Mouse (Mus musculus) liver, embryonic 14.5 days (tissue): ENCODE data around the gene Usf3. TPM values are rescaled to one million over a fixed set of nuclear protein-coding genes. Genes with fewer than 3 reads are reported as not detected.

Experiments
- ATAC-seq: fragments of 200-750 bp; cut with Nextera tagmentation; 2 replicates; pipeline ENCODE4 v1.8.0; 2017; ENCODE audit warnings: moderate number of reproducible peaks, mild to moderate bottlenecking, moderate library complexity; ENCODE audit not compliant: insufficient read depth
- DNase-seq, 3 experiments: peaks; one replicate each; pipeline ENCODE4 v3.0.0-alpha.2; 2012 to 2013; ENCODE audit warnings: low read depth in 3 of 3, low spot score in 3 of 3
- H3K27ac ChIP-seq: fragments of 300-500 bp; sonication (generic); 2 replicates; pipeline ENCODE4 v1.5.1; 2014; ENCODE audit warnings: moderate library complexity, mild to moderate bottlenecking, control low read depth, inconsistent platforms
- H3K27me3 ChIP-seq: fragments of 300-500 bp; sonication (generic); 2 replicates; pipeline ENCODE4 v1.6.1; 2014; ENCODE audit warnings: mild to moderate bottlenecking, low read length, moderate library complexity; ENCODE audit not compliant: control insufficient read depth, insufficient read depth
- H3K36me3 ChIP-seq: fragments of 300-500 bp; sonication (generic); replicated peaks from 2 replicates; pipeline ENCODE4 v1.6.1; 2014; ENCODE audit warnings: low read depth; ENCODE audit not compliant: control insufficient read depth, insufficient read depth
- H3K4me1 ChIP-seq, 2 experiments: fragments of 200-500 bp in 1 of 2; fragments of 300-500 bp in 1 of 2; sonication (generic) in 1 of 2; replicated peaks; 2 replicates each; pipeline ENCODE4 v1.6.1; 2012 to 2014; ENCODE audit warnings: antibody characterized with exemption in 1 of 2, inconsistent platforms in 1 of 2, low read length in 1 of 2; ENCODE audit not compliant: control insufficient read depth in 2 of 2, insufficient read depth in 2 of 2
- H3K4me2 ChIP-seq: fragments of 300-500 bp; sonication (generic); 2 replicates; pipeline ENCODE4 v1.6.1; 2014; ENCODE audit warnings: low read depth, mild to moderate bottlenecking, control low read depth, moderate library complexity
- H3K4me3 ChIP-seq, 2 experiments: fragments of 200-500 bp in 1 of 2; fragments of 300-500 bp in 1 of 2; sonication (generic) in 1 of 2; 2 replicates each; pipeline ENCODE4 v1.5.1; 2012 to 2014; ENCODE audit warnings: low read depth in 2 of 2, low read length in 2 of 2, mild to moderate bottlenecking in 2 of 2, control low read depth in 1 of 2, inconsistent platforms in 1 of 2, moderate library complexity in 1 of 2; ENCODE audit not compliant: insufficient read depth in 1 of 2
- H3K9ac ChIP-seq: fragments of 300-500 bp; sonication (generic); replicated peaks from 2 replicates; pipeline ENCODE4 v1.6.1; 2014; ENCODE audit warnings: mild to moderate bottlenecking, control low read depth, moderate library complexity
- H3K9me3 ChIP-seq: fragments of 300-500 bp; sonication (generic); 2 replicates; pipeline ENCODE4 v1.6.1; 2016; ENCODE audit warnings: low read length, mixed read lengths; ENCODE audit not compliant: control insufficient read depth
- CTCF ChIP-seq: IDR thresholded peaks from 2 replicates; pipeline ENCODE4 v1.5.1; 2016; ENCODE audit warnings: antibody characterized with exemption, low read depth, control low read depth
- EP300 ChIP-seq: IDR thresholded peaks from 2 replicates; pipeline ENCODE4 v1.6.1; 2016; ENCODE audit warnings: antibody characterized with exemption, low read depth
- WGBS: fragments of 180-500 bp; shearing (Covaris S2); extraction: QIAGEN DNeasy Blood & Tissue Kit; methylation state at CpG from one replicate; pipeline ENCODE4 v1.1.7; 2014; ENCODE audit not compliant: insufficient replicate concordance; 5-methylcytosine and 5-hydroxymethylcytosine counted together
- polyA plus RNA-seq, 2 experiments: library from polyadenylated mRNA; depleted of rRNA in 1 of 2; stranded (reverse) in 1 of 2; unstranded in 1 of 2; fragments of >200 nt; fragmentation: Nextera tagmentation in 1 of 2; extraction: Ambion mirVana in 1 of 2; gene quantifications; 2 replicates each; pipeline versions ENCODE4 v1.2.1 to v1.2.3; 2012 to 2014

Usf3 gene
- polyA plus RNA-seq, 2 experiments, result 2.7 to 3.9 TPM

DNA sequence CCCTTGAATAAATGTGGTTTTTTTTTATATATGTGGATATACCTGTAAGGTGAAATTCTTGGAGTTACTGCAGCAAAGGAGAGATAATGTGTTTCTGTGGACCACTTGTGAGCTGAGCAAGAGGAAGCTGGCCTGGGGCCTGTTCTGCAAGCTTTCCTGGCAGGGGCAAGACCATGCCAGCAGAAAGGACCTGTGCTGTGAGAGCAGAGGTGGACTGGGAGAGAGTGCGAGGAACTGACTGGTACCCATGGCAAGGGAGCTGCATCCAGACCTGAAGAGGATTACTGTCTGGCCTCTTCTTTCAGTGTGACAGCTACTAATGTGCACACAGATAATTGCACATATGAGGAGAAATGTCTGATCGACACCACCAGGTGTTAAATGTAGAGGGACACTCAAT, 17.9 kb downstream of the Usf3 start:
- H3K27me3 ChIP-seq, result no peaks in the 10 kb centered on the region
- H3K9ac ChIP-seq, result no peak overlapping the region
- H3K36me3 ChIP-seq, result no peaks in the 10 kb centered on the region
- ATAC-seq (no peak), DNase-seq (no peak)
- no peaks in the 10 kb centered on the region for H3K9me3 ChIP-seq
- H3K27ac ChIP-seq, result no peak overlapping the region
- TF ChIP-seq EP300 (no peak), CTCF (no peak)
- H3K4me3 ChIP-seq, result no peak overlapping the region
- H3K4me2 ChIP-seq, result no peak overlapping the region
- 84% methylated on average over 2 of the region's 2 CpGs for WGBS
- H3K4me1 ChIP-seq, result no peaks in the 10 kb centered on the region

DNA sequence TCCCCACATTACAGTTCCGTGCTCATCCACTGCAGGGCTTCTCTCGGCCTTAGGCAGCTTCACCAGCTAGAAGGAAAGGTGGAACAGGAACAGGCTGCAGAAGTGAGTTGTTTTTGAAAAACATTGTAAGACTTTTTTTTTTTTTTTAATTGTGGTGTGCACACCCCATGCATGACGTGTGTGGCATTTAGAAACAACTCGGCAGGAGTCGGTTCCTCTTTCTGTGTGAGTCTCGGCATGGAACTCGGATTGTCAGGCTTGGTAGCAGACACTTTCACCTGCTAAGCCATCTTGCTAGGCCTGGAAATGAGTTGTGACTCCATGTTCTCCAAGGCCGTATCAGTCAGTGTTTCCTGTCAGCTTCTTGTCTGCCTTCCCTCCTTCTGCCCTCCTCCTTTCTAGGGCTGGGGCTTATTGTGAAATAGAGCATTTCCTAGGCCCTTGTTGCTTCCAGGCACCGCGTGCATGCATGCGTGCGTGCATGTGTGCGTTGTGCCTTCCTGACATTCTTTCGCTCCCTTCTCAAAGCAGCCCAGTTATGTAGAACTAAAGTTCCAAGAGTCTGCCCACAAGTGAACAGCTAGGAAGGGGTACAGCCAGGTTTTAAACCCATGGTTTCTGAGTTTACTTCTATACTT, 26.1 kb downstream of the Usf3 start:
- DNase-seq (no peak), ATAC-seq (no peak)
- peaks cover 10% of the 10 kb centered on the region for H3K36me3 ChIP-seq

DNA sequence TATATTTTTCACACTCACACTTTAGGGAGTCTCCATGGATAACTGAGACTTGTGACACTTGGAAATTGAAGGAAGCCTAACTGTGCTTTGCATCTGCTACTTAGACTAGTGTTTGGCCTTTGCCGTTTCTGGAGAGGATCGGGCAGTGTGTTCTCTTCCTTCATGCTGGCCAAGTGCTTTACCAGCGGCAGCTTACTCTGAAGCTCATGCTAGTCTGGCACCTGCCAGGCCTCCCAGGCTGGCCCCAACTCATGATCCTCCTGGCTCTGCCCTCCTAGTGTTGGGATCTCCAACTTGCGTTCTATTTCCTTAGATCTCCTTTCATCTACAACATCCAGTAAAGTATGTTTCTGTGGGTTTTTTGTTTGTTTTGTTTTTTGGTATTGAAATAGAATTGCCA, 27.1 kb downstream of the Usf3 start:
- H3K27ac ChIP-seq, result no peak overlapping the region
- TF ChIP-seq CTCF (no peak), EP300 (no peak)
- no peak overlapping the region for H3K9ac ChIP-seq
- H3K36me3 ChIP-seq, result peaks cover 10% of the 10 kb centered on the region
- 90% methylated on average over 4 of the region's 4 CpGs for WGBS
- no peak overlapping the region for H3K4me3 ChIP-seq
- no peaks in the 10 kb centered on the region for H3K4me1 ChIP-seq
- no peak overlapping the region for H3K4me2 ChIP-seq
- ATAC-seq, result no peak
- no peaks in the 10 kb centered on the region for H3K9me3 ChIP-seq
- no peak for DNase-seq
- no peaks in the 10 kb centered on the region for H3K27me3 ChIP-seq

More for the DNA sequence above, 26.1 kb downstream of the Usf3 start:
- 68% methylated on average over 14 of the region's 14 CpGs for WGBS
- Histone ChIP-seq H3K27ac (no peak overlapping the region), H3K9me3 (no peaks in the 10 kb centered on the region), H3K4me1 (no peaks in the 10 kb centered on the region), H3K27me3 (no peaks in the 10 kb centered on the region), H3K4me3 (no peak overlapping the region), H3K4me2 (no peak overlapping the region), H3K9ac (no peak overlapping the region)
- TF ChIP-seq CTCF (no peak), EP300 (no peak)

DNA sequence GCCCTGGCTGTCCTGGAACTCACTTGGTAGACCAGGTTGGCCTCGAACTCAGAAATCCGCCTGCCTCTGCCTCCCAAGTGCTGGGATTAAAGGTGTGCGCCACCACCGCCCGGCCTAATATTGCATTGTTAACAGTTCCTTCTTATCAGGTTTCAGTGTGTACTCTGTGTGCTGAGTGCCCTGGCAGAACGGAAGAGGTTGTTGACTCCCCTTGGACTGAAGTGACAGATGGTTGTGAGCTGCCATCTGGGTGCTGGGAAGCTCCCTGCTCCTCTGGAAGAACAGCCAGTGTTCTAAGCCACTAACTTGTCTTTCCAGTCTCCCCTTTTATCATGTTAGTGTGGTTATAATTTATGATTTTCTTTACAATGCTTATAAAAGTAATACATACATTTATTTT, 31.3 kb downstream of the Usf3 start:
- Histone ChIP-seq H3K36me3 (peaks cover 19% of the 10 kb centered on the region), H3K4me1 (no peaks in the 10 kb centered on the region), H3K4me2 (no peak overlapping the region), H3K4me3 (no peak overlapping the region), H3K27ac (no peak overlapping the region), H3K27me3 (no peaks in the 10 kb centered on the region), H3K9ac (no peak overlapping the region), H3K9me3 (no peaks in the 10 kb centered on the region)
- no peak for ATAC-seq
- TF ChIP-seq CTCF, result no peak
- no peak for TF ChIP-seq EP300
- DNase-seq, result no peak
- WGBS, result 66% methylated on average over 6 of the region's 6 CpGs

DNA sequence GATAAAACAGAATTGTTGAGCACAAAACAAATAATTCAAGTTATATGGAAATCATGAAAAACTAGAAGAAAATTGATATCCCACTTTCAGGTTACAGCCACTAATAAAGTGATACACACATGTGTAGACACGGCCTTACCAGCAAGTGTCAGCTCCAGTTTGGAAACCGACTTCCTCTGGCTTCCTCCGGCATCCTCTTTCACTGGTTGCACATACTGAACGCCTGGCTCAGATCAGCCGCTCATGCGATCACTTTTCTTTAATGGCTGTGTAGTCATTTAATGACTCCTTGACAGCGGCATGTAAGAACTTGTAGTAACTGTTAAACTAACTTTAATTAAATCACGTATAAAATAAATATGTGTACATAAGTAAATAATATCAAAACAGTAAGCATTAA, 32.9 kb downstream of the Usf3 start:
- 86% methylated on average over 8 of the region's 8 CpGs for WGBS

More for the DNA sequence above, 32.9 kb downstream of the Usf3 start:
- no peak overlapping the region for H3K9ac ChIP-seq
- peaks cover 5 to 15% of the 10 kb centered on the region in 2 experiments; a peak in 3 of 4 replicates for H3K4me1 ChIP-seq
- DNase-seq (no peak), ATAC-seq (no peak)
- TF ChIP-seq CTCF (no peak), EP300 (no peak)
- H3K4me3 ChIP-seq, result no peak overlapping the region
- no peak overlapping the region for H3K27ac ChIP-seq
- no peaks in the 10 kb centered on the region for H3K27me3 ChIP-seq
- H3K4me2 ChIP-seq, result no peak overlapping the region
- H3K9me3 ChIP-seq, result no peaks in the 10 kb centered on the region
- H3K36me3 ChIP-seq, result peaks cover 15% of the 10 kb centered on the region
